Mouse (Mus musculus) lung, postnatal 0 days (tissue): ENCODE measurements at regions not wholly inside any gene's neighbourhood (a gene's known extent, or its start where the extent isn't known, plus 50 kb on each side); places are given as distances from the start of the nearest gene placed in this dataset.

Source experiments
- CTCF ChIP-seq: IDR thresholded peaks from 2 replicates; pipeline ENCODE4 v1.5.1; 2016; ENCODE audit warnings: antibody characterized with exemption, mild to moderate bottlenecking
- EP300 ChIP-seq: IDR thresholded peaks from 2 replicates; pipeline ENCODE4 v1.6.1; 2016; ENCODE audit warnings: antibody characterized with exemption, mild to moderate bottlenecking, control low read depth

GRCm38 (mm10) chr14:58307695-58308094 is 237.3 kb downstream of the Fgf9 start:
- no peak for TF ChIP-seq CTCF
- TF ChIP-seq EP300, result no peak
